Mouse (Mus musculus) urinary bladder, adult 18-20 months (tissue): ENCODE measurements around the gene Gjb3.
A peak's percentile ranks its signal among the peaks of the same experiment; 100 is the strongest.

Experiments
- DNase-seq, 2 experiments: peaks; one replicate each; pipeline ENCODE4 v3.0.0; 2022; ENCODE audit warnings: low spot score in 2 of 2, mixed read lengths in 2 of 2

Gene Gjb3

DNA sequence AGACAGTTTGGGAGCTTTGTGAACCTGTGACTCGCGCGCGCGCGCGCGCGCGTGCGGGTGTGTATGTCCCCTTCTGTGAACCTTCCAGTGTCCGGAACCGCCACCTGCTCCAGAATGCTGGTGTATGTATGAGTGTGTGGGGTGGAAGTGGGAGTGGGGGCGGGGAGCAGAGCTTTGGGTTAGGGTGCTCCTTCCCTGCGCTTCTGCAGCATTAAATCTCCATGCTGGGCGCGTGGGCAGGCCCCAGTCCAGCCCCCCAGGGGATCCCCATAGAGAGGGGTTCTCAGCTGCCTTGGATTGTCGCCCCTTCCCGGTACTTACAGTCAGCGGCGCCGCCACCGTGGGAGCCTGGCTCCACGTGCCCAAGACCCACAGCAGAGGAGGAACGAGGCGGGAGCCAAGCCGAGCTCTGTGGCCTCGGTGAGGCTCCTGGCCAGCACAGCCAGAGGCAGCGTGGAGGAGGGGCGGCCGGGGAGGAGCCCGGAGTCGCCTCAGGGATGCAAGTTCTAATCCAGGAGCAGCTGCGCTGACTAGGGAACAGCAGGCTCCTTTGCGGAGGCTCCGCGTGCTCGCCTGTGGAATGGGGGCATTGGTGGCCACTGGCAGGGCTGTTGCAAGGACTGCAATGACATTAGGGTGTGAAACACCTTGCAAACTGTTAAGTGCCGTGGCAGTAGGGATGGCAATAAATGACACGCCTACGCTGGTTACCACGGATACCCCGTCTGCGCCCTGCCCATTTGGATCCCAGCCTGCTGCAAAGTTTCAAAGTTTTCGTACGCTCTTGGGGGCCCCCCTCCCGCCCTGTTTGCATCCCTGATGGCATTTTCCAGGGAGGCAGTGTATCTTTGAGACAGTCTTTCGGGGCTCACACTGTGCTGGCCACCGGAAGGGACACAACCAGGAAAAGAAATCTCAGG, at the start of gene Gjb3:
TSS of gene Gjb3 (minus strand) at position 664 of the 920 bp plus-strand sequence.
- peak in 1 of 2 experiments; percentile 55 for DNase-seq

DNA sequence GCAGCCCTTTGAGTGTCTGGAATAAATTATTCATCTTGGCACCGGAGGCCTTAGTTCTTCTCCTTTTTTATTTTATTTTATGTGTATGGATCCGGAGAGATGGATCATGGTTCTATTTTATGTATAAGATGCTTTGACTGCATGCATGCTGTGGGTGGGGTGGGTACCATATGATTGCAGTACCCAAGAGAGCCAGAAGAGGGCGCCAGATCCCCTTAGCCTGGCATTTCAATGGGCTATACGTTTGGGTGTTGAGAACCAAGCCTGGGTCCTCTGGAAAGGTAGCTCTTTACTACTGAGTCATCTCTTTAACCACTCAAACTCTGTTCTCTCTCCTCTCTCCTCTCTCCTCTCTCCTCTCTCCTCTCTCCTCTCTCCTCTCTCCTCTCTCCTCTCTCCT, 46.7 kb upstream of the Gjb3 start:
- no peak for DNase-seq

DNA sequence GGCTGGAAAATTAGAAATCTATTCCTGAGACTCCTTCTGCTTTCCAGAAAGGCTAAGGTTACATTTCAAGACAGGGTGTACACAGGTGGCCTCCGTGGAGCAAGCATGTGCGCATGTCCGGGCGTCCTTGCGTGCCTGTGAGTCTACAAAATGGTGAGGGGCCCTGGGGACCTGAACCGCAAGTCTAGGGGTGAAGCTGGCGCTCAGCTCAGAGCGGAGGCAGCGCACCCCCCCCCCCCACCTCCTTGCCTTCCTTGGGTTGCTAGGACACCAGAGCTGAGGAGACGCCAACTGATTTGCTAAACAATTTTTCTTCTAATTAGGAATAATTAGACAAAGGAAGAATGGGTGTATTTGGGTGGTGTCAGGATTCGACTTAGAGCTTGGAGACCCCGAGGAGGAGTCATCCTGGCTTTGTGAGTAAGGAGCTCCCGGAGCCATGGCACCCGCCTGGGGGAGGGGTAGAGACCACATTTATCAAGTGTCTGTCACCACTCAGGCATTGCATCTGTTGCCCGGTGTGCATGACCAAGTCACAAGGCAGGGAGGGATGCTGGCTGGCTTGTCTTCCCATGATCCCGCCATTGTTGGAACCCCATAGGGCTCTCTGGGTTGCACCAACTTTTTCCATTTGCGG, 45.0 kb upstream of the Gjb3 start:
- DNase-seq = no peak

DNA sequence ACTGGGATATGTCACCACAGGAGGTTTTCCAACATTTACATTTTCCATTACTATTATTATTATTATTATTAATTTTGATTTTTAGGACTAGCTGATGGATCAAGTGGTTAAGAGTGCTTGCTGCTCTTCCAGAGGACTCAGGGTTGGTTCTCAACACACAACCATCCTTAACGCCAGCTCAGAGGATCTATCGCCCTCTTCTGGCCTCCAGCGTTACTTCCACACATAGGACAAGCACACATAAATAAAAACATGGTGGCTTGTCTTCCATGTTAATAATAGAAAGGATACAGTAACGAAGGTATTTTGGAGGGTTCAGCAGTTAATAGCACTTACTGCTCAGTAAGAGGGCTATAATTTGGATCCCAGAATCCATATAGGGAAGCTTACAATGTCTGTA, 44.0 kb upstream of the Gjb3 start:
- no peak for DNase-seq

DNA sequence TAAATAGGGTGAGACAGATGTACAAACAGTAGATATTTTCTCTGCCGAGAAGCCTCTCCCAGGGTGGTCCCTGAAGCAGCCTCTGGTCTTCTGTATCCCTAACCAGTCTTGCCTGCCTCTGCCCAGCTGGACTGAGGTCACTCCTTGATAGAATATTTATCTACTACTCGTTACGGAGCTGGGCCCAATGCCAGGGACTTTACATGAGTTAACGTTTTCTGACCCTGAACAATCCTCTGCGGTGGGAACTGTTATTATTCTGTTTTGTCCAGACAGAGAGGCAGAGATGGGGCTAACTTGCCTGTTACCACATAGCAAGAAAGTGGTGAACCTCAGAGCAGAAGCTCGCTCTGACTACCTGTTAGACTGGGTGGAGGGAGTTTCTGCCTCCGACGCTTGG, 42.8 kb upstream of the Gjb3 start:
- DNase-seq = no peak

DNA sequence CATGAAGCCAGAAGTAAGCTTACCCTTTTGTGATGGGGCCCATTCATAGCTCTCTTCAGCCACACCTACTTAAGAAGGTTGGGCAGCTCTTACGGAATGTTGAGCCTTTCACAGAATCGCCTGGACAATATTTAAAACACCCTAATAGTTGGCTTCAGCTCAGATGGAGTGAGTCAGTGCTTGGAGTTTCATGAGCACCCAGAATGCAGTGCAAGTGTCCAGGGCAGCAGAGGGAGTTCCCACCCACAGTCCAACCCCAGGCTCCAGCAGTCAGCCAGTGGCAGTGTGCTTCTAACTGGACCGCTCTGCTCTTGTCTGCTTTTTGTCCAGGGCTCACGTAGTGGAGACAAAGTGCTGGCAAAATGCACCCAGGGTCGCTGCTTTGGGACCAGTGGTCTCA, 40.9 kb upstream of the Gjb3 start:
- peak in 1 of 2 experiments; percentile 53 for DNase-seq

DNA sequence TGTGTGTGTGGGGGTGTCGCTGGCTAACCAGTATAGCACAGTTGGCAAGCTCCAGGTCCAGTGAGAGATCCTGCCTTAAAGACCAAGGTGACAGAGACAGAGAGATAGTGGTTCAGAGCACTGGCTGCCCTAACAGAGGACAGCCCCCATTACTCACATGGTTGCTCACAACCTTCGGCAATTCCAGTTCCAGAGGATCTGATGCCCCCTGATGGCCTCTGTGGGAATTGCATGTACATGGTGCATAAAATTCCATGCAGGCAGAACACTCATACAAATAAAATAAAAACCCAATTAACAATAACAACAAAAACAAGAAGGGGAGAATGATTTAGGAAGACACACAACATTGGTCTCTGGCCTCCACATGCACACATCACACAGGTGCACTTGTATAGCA, 39.8 kb upstream of the Gjb3 start:
- no peak for DNase-seq

DNA sequence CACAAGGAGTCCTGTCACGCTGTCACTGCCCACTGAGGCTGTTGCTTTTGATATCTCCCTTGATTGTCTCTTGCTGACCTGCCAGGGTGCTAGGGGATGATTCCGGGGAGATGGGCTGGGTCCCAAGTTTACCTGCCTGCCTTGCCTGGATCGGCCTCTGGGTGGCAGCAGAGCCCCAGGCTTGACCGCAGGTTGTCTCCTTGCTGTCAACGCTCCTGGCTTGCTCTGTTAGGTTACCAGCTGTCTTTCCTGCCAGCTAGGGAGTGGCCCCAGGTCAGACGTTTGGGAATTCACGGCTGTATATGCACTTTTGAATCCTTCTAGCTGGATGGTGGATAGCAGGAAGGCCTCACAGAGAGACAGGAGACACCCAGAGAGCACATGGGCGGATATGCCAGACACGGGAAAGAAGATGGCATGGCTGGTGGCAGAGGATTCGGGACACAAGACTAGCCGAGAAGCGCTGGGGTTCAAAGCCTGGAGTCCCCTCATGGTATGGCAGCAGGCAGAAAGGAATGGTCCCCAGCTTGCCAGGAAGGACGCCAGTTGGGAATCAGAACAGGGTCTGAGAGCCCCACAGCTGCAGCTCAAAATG, 37.8 kb upstream of the Gjb3 start:
- peak in 1 of 2 experiments; percentile 42 for DNase-seq

DNA sequence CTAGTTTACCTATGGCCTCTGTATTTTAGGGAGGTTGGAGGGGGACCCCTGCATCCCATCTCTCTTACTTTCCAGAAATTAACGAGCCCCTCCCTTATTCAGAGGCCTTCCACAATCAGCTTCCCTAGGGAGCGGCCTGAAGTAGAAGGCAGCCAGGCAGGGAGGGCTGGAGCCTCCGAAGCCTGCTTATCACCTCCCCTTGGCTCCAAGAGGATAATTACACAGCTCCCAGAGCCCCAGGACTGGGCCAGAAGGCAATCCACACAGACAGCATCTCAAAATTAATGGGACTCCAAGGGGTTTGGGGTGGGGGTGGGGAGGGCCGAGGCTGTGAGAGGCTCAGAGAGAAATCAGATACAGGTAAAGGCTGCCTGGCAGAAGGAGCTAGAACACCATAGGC, 35.2 kb upstream of the Gjb3 start:
- DNase-seq = no peak

DNA sequence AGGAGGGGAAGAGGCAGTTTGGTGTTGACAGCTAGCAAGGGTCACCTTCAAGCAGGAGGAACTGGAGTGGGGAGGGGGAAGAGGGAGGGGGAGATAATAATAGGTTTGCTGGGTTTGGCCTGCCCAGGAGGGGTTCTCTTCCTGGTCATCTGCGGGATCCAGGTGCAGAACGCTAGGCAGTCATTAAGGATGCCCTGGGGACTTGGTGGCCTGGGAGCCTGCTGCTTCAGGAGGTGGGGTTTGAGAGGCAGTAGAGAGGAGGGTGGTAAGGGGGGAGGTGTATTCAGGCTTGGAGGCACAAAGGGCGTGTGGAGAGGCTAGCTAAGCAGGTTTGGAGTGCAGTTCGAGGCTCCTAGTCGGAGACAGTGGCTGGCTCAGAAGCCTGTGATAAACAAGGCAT, 34.8 kb upstream of the Gjb3 start:
- no peak for DNase-seq

DNA sequence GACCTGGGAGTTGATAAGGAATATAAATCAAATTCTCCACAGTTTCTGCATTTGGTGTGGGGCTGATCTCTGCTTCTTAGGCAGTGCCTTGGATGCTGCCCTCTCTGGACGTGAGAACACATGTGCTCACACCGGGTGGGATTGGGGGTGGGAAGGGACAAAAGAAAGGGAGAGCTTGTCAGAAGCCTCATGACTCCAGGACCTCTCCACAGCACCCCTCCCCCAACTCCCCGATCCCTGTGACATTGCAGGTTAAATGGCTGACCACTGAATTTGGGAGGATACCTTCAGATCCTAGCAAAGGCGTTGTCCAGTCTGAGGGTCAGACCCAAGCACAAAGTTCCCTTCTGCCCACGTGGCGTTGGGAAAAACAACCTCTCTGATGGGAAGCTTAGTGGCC, 33.8 kb upstream of the Gjb3 start:
- no peak for DNase-seq

DNA sequence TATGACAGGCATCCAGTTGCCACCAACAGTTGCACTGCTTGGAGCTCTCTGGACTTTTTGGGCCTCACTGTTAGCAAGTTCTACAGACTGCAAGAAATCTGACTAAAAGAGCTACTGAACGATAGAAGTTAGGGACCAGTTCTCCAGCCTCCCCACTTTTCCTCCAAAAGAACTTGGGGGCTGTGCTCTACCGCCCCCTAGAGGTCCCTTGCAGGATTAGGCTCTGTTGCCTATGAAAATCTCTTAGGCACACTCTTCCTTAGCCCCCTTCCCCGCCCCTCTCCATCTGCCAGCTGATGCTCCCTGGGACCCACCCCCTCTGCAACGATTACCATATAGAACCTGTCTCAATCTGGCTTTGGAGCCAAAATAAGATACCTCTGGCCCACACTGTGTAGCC, 32.7 kb upstream of the Gjb3 start:
- DNase-seq = no peak

DNA sequence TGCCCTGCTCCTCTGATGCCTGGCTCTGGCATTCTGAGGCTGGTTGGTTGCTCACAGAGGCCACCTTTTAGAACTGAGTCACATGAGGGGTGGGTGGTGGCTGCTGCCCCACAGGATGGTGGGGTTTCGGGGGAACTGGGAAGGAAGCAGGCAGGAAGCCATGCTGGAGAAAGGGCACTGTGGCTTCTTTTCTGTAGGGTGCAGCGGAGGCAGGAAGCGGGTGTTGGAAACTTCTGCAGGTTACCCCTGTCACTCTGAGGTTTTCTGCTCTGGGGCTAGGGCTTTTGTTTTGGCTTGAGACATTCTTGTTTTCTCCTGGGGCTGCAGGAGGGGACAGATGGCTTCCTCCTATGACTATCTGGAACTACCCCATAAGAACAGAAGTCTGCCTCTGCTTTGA, 31.9 kb upstream of the Gjb3 start:
- no peak for DNase-seq

DNA sequence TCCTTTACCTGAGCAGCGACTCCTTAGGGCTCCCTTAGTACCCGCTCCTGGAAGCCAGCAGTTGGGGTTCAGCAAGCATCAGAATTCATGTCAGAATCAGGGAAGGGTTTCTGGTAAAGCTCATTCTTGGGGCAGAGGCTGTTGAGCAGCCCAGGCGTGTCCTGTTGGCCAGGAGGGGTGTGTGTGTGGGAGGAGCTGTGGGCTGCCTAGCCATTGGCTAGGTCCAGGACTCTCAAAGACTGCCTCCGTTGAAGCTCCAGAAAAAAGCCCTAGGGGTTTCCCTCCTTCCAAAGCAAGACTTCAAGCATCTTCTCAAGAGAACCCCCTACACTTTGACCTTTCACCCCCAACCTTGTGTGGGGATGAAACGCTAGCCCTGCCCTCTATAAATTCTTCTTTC, 27.4 kb upstream of the Gjb3 start, which contains the start of gene Gjb5:
TSS of gene Gjb5 (minus strand) at position 164 of the 400 bp plus-strand sequence.
- DNase-seq = no peak

DNA sequence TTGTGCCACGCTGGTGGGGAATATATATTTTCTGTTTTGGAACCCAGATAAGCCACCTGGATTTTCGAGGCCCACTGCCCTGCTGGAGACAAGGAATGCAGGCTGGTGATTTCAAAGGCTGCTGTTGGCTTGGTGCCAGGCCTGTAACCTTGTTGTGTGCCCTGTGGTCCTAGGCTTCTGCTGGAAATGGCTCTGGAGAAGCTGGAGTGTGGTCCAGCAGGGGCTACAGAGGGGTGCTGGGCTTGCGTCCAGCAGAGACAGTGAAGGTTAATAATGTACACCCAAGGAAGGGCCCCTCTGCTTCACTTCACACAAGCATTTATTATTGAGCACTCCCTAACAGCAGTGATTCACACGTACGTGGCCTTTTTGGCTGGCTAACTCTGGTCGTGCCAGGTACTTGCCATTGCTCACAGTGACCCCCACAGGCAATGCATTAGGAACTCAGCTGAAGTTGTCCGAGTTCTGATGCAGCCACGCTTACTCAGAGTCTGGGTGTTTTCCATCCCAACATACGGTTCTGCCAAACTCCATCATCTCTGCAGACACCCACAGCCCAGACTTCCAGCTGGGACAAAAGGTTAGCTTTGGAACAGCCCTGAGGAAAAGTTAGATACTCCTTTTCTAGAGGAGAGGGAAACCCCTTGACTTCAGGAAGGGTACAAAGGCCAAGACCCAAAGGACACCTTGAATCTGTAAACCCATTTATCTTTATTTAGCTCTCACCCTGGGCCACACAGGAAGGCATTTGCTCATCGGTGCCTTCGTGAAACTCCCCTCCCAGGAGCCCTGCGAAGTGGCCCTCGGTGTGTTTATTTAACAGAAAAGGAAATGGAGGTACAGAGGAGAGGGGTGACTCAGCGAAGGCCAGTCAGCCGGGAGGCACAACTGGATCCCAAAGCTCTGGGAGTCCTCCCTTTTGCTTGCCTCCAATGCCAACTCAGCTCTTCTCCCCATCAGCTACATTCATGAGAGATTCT, 24.2 kb upstream of the Gjb3 start:
- peak in 1 of 2 experiments; percentile 56 for DNase-seq

DNA sequence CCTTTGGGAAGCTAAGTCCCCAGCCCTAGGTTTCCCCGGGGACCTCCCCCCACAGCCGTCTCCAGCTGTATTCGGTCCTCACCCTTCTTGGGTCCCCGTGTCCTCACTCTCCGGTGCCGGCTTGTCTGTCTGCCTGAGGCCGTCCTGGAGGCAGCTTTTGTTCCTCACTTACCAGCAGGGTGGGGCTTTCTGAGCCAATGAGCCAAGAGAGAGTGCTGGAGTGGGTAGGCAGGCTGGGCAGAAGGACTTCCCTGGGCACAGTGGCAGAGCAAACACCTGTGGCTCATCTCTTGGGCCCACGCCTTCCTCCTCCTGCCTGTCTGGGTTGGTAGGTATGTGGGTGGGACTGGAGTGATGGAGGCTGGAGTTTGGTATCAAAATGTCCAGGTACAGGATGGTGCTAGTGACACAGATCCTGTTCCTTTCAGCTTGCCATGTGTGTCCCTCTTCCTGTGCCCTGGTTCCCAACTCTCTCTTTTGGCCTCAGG, 23.4 kb upstream of the Gjb3 start, which contains the start of gene Gjb4:
TSS of gene Gjb4 (minus strand) at position 131 of the 488 bp plus-strand sequence.
- DNase-seq = no peak

DNA sequence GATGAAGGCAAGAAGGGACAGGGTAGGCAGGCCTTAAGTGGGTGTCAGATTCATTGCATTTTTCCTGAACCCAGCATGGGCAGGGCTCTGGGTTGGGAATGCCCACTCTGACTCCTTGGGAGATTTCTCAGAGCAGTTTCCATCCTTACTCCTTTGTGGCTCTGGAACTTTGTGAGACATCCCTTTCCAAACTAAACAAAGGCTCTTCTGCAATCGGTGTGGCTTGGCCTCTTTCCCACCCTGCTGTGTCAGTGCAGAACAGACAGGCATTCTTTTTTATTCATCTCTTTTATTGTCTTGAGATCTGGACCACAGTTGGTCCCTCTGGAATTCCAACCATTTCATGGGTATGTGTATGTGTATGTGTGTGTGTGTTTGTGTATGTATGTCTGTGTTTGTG, 21.9 kb upstream of the Gjb3 start:
- DNase-seq = no peak

DNA sequence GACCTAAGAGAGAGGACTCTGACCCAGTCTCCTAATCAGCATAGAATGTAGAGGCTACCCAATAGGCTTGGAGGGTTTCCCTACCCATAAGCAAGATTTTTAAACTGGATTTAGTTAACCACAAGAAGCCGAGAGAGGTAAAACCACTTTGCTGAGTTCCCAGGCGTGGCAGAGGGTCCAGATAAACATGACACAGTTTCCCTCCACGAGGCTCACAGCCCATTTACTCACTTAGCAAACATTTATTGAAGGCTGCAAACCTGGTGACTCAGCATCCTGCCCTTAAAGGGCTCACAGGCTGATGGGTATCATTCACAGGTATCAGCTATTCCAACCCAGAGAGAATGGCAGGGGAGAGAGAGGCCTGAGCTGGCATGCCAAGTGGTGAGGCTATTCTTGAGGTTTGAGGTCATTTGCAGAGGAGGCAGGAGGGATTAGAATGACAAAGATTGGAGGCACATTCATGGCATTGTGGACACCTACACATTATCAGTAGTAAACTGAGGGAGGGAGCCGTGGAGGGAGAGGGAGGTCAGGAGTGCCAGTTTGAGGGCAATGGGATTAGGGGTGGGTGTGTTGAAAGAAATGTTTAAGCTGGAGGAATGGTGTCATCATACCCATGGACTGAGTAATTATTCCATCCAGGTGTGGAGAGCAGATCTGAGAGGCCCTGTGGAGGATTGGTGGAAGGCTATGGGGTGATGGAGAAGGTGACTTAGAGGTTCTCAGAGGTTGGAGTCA, 19.1 kb upstream of the Gjb3 start:
- DNase-seq = peak in 1 of 2 experiments; percentile 65

DNA sequence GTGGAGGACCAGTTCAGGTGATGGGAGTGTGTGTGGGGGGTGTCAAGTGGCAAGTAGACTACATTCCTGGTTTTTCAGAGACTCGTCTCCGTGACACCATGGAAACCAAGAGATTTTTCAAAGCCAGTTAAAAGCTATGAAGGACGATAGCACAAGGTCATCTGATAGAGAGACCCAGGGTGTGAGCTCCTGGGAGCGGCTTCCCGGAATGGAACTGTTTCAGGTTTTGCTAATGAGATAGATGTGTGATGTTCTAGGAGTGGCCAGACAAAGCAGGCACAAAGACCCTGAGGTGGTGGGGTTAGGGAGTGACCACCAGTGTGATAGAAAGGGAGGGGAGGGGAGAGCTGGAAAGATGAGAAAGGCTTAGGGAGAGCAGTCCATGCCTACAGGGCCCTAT, 14.4 kb upstream of the Gjb3 start:
- DNase-seq = no peak

DNA sequence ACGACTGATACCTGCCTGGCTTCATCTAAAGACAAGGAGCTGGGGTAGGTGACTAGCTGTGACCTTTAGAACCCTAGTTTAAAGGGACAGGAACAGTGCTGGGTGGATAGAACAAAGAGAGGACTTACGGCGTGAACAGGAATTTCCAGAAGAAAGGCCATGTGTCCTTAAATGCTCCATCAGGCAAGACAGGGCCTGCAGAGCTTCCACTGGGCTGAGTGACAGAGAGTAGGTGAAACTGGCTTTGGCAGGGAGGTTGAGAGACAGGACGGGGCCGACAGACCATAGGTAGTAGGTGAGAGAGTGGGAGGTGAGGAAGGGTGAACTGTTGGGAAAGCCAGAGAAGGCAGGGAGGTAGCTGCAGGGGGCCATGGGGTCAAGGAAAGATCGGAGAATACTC, 10.7 kb upstream of the Gjb3 start:
- DNase-seq = peak in 1 of 2 experiments; percentile 45
